Mouse (Mus musculus): ENCODE data around the gene Krt12. TPM values are rescaled to one million over a fixed set of nuclear protein-coding genes. Genes with fewer than 3 reads are reported as not detected.

Krt12 gene
- polyA plus RNA-seq (2012; rRNA removed) = 6.7 and 9.7 TPM in 2 replicates

GRCm38 (mm10) chr11:99422159-99422558, at the start of gene Krt12:
Gene Krt12 (minus strand): TSS chr11:99422259.
- no peak for DNase-seq (ENCODE audit: extremely low spot score in 1 of 2, low spot score in 1 of 2)

- no peak for DNase-seq (ENCODE audit: extremely low spot score in 1 of 2, low spot score in 1 of 2)
These were observed 47.2 kb upstream of the Krt12 start for GRCm38 (mm10) chr11:99469228-99469627.

- no peak for DNase-seq (ENCODE audit: extremely low spot score in 1 of 2, low spot score in 1 of 2)
These were observed 46.5 kb upstream of the Krt12 start for GRCm38 (mm10) chr11:99468566-99468965.

GRCm38 (mm10) chr11:99466316-99466715, 44.3 kb upstream of the Krt12 start:
- peak in 1 of 2 experiments; percentile 69 for DNase-seq (ENCODE audit: extremely low spot score in 1 of 2, low spot score in 1 of 2)

GRCm38 (mm10) chr11:99464836-99465235, 42.8 kb upstream of the Krt12 start:
- DNase-seq (ENCODE audit: extremely low spot score in 1 of 2, low spot score in 1 of 2) = peak; percentile 52 to 95

GRCm38 (mm10) chr11:99463155-99463554, 41.1 kb upstream of the Krt12 start:
- peak; percentile 28 to 89 for DNase-seq (ENCODE audit: extremely low spot score in 1 of 2, low spot score in 1 of 2)

- DNase-seq (ENCODE audit: extremely low spot score in 1 of 2, low spot score in 1 of 2) = no peak
These were observed 39.7 kb upstream of the Krt12 start for GRCm38 (mm10) chr11:99461736-99462135.

GRCm38 (mm10) chr11:99458887-99459286, 36.8 kb upstream of the Krt12 start:
- no peak for DNase-seq (ENCODE audit: extremely low spot score in 1 of 2, low spot score in 1 of 2)

GRCm38 (mm10) chr11:99454759-99455158, 32.7 kb upstream of the Krt12 start:
- DNase-seq (ENCODE audit: extremely low spot score in 1 of 2, low spot score in 1 of 2) = no peak

- DNase-seq (ENCODE audit: extremely low spot score in 1 of 2, low spot score in 1 of 2) = no peak
These were observed 32.0 kb upstream of the Krt12 start for GRCm38 (mm10) chr11:99454044-99454443.

- no peak for DNase-seq (ENCODE audit: extremely low spot score in 1 of 2, low spot score in 1 of 2)
These were observed 26.7 kb upstream of the Krt12 start for GRCm38 (mm10) chr11:99448769-99449168.

GRCm38 (mm10) chr11:99441220-99441619, 19.2 kb upstream of the Krt12 start:
- DNase-seq (ENCODE audit: extremely low spot score in 1 of 2, low spot score in 1 of 2) = no peak

GRCm38 (mm10) chr11:99439465-99439864, 17.4 kb upstream of the Krt12 start:
- DNase-seq (ENCODE audit: extremely low spot score in 1 of 2, low spot score in 1 of 2) = no peak

- DNase-seq (ENCODE audit: extremely low spot score in 1 of 2, low spot score in 1 of 2) = no peak
These were observed 15.9 kb upstream of the Krt12 start, which contains the start of gene Krt20 for GRCm38 (mm10) chr11:99437972-99438371. Gene Krt20 (minus strand): TSS chr11:99438150.

- DNase-seq (ENCODE audit: extremely low spot score in 1 of 2, low spot score in 1 of 2) = no peak
These were observed 14.6 kb upstream of the Krt12 start for GRCm38 (mm10) chr11:99436625-99437024.

GRCm38 (mm10) chr11:99430670-99431069, 8.6 kb upstream of the Krt12 start:
- DNase-seq (ENCODE audit: extremely low spot score in 1 of 2, low spot score in 1 of 2) = peak; percentile 11 to 35

GRCm38 (mm10) chr11:99420586-99420985, 1.5 kb downstream of the Krt12 start:
- DNase-seq (ENCODE audit: extremely low spot score in 1 of 2, low spot score in 1 of 2) = peak in 1 of 2 experiments; percentile 50

GRCm38 (mm10) chr11:99417819-99418218, 4.2 kb downstream of the Krt12 start:
- no peak for DNase-seq (ENCODE audit: extremely low spot score in 1 of 2, low spot score in 1 of 2)

- peak; percentile 85 to 87 for DNase-seq (ENCODE audit: extremely low spot score in 1 of 2, low spot score in 1 of 2)
These were observed 5.2 kb downstream of the Krt12 start for GRCm38 (mm10) chr11:99416902-99417301.

- no peak for DNase-seq (ENCODE audit: extremely low spot score in 1 of 2, low spot score in 1 of 2)
These were observed 7.5 kb downstream of the Krt12 start for GRCm38 (mm10) chr11:99414463-99415147.

GRCm38 (mm10) chr11:99413247-99413646, 8.8 kb downstream of the Krt12 start:
- DNase-seq (ENCODE audit: extremely low spot score in 1 of 2, low spot score in 1 of 2) = peak in 1 of 2 experiments; percentile 78

GRCm38 (mm10) chr11:99406186-99406585, 15.9 kb downstream of the Krt12 start:
- DNase-seq (ENCODE audit: extremely low spot score in 1 of 2, low spot score in 1 of 2) = no peak
